Mouse (Mus musculus): ENCODE results near the gene Clasp1. TPM values are rescaled to one million over a fixed set of nuclear protein-coding genes. Genes with fewer than 3 reads are reported as not detected.

Gene Clasp1
- polyA plus RNA-seq, 1 experiment from 2014 or later: 90.6 TPM

- Histone ChIP-seq H3K4me2 (no peak overlapping the region), H3K27me3 (ENCODE audit: control insufficient read depth, insufficient read depth, low read length) (no peaks in the 10 kb centered on the region), H3K9ac (ENCODE audit: low read length) (no peak overlapping the region), H3K9me3 (ENCODE audit: control insufficient read depth, low read length) (no peaks in the 10 kb centered on the region), H3K4me3 (ENCODE audit: low read depth, low read length) (no peak overlapping the region), H3K4me1 (ENCODE audit: control insufficient read depth, insufficient read depth, low read length) (no peaks in the 10 kb centered on the region), H3K36me3 (ENCODE audit: control insufficient read depth, insufficient read depth, low read length) (no peaks in the 10 kb centered on the region), H3K27ac (ENCODE audit: low read depth, low read length) (no peak overlapping the region)
- no peak for DNase-seq (ENCODE audit: low spot score, missing footprints)
- no peak for ATAC-seq (ENCODE audit: low FRiP score)
Measured at GRCm38 (mm10) chr1:118438332-118438731, 49.5 kb downstream of the Clasp1 start.

- Histone ChIP-seq H3K9me3 (ENCODE audit: control insufficient read depth, low read length) (no peaks in the 10 kb centered on the region), H3K4me2 (no peak overlapping the region), H3K4me1 (ENCODE audit: control insufficient read depth, insufficient read depth, low read length) (no peaks in the 10 kb centered on the region), H3K9ac (ENCODE audit: low read length) (no peak overlapping the region), H3K27me3 (ENCODE audit: control insufficient read depth, insufficient read depth, low read length) (no peaks in the 10 kb centered on the region), H3K4me3 (ENCODE audit: low read depth, low read length) (no peak overlapping the region), H3K27ac (ENCODE audit: low read depth, low read length) (no peak overlapping the region), H3K36me3 (ENCODE audit: control insufficient read depth, insufficient read depth, low read length) (no peaks in the 10 kb centered on the region)
- ATAC-seq (ENCODE audit: low FRiP score): no peak
- no peak for DNase-seq (ENCODE audit: low spot score, missing footprints)
- WGBS: 84% methylated on average over 1 of the region's 1 CpGs
Measured at GRCm38 (mm10) chr1:118440547-118440946, 51.7 kb downstream of the Clasp1 start.

GRCm38 (mm10) chr1:118444420-118444819 is 55.6 kb downstream of the Clasp1 start:
- DNase-seq (ENCODE audit: low spot score, missing footprints) (no peak), ATAC-seq (ENCODE audit: low FRiP score) (no peak)
- no peak overlapping the region for H3K4me3 ChIP-seq (ENCODE audit: low read depth, low read length)
- no peak overlapping the region for H3K9ac ChIP-seq (ENCODE audit: low read length)
- no peaks in the 10 kb centered on the region for H3K27me3 ChIP-seq (ENCODE audit: control insufficient read depth, insufficient read depth, low read length)
- H3K9me3 ChIP-seq (ENCODE audit: control insufficient read depth, low read length): no peaks in the 10 kb centered on the region
- H3K4me2 ChIP-seq: no peak overlapping the region
- H3K27ac ChIP-seq (ENCODE audit: low read depth, low read length): no peak overlapping the region
- H3K4me1 ChIP-seq (ENCODE audit: control insufficient read depth, insufficient read depth, low read length): no peaks in the 10 kb centered on the region
- WGBS: 91% methylated on average over 7 of the region's 7 CpGs
- no peaks in the 10 kb centered on the region for H3K36me3 ChIP-seq (ENCODE audit: control insufficient read depth, insufficient read depth, low read length)

- 73% methylated on average over 3 of the region's 3 CpGs for WGBS
- no peak overlapping the region for H3K4me2 ChIP-seq
- no peak overlapping the region for H3K27ac ChIP-seq (ENCODE audit: low read depth, low read length)
- no peaks in the 10 kb centered on the region for H3K4me1 ChIP-seq (ENCODE audit: control insufficient read depth, insufficient read depth, low read length)
- H3K4me3 ChIP-seq (ENCODE audit: low read depth, low read length): no peak overlapping the region
- DNase-seq (ENCODE audit: low spot score, missing footprints) (no peak), ATAC-seq (ENCODE audit: low FRiP score) (no peak)
- no peaks in the 10 kb centered on the region for H3K9me3 ChIP-seq (ENCODE audit: control insufficient read depth, low read length)
- no peak overlapping the region for H3K9ac ChIP-seq (ENCODE audit: low read length)
- H3K27me3 ChIP-seq (ENCODE audit: control insufficient read depth, insufficient read depth, low read length): no peaks in the 10 kb centered on the region
- no peaks in the 10 kb centered on the region for H3K36me3 ChIP-seq (ENCODE audit: control insufficient read depth, insufficient read depth, low read length)
Measured at GRCm38 (mm10) chr1:118444988-118445387, 56.1 kb downstream of the Clasp1 start.

GRCm38 (mm10) chr1:118445441-118445840 is 56.6 kb downstream of the Clasp1 start:
- Histone ChIP-seq H3K4me2 (no peak overlapping the region), H3K36me3 (ENCODE audit: control insufficient read depth, insufficient read depth, low read length) (no peaks in the 10 kb centered on the region), H3K27me3 (ENCODE audit: control insufficient read depth, insufficient read depth, low read length) (no peaks in the 10 kb centered on the region), H3K27ac (ENCODE audit: low read depth, low read length) (no peak overlapping the region), H3K9ac (ENCODE audit: low read length) (no peak overlapping the region), H3K4me3 (ENCODE audit: low read depth, low read length) (no peak overlapping the region), H3K9me3 (ENCODE audit: control insufficient read depth, low read length) (no peaks in the 10 kb centered on the region), H3K4me1 (ENCODE audit: control insufficient read depth, insufficient read depth, low read length) (no peaks in the 10 kb centered on the region)
- 85% methylated on average over 6 of the region's 6 CpGs for whole genome bisulfite sequencing
- DNase-seq (ENCODE audit: low spot score, missing footprints) (no peak), ATAC-seq (ENCODE audit: low FRiP score) (no peak)

- H3K27ac ChIP-seq (ENCODE audit: low read depth, low read length): no peak overlapping the region
- H3K9ac ChIP-seq (ENCODE audit: low read length): no peak overlapping the region
- no peak for DNase-seq (ENCODE audit: low spot score, missing footprints)
- no peaks in the 10 kb centered on the region for H3K9me3 ChIP-seq (ENCODE audit: control insufficient read depth, low read length)
- H3K27me3 ChIP-seq (ENCODE audit: control insufficient read depth, insufficient read depth, low read length): no peaks in the 10 kb centered on the region
- WGBS: 91% methylated on average over 3 of the region's 3 CpGs
- H3K36me3 ChIP-seq (ENCODE audit: control insufficient read depth, insufficient read depth, low read length): no peaks in the 10 kb centered on the region
- H3K4me3 ChIP-seq (ENCODE audit: low read depth, low read length): no peak overlapping the region
- no peak overlapping the region for H3K4me2 ChIP-seq
- no peaks in the 10 kb centered on the region for H3K4me1 ChIP-seq (ENCODE audit: control insufficient read depth, insufficient read depth, low read length)
- ATAC-seq (ENCODE audit: low FRiP score): no peak
Measured at GRCm38 (mm10) chr1:118446006-118446405, 57.1 kb downstream of the Clasp1 start.

GRCm38 (mm10) chr1:118447131-118447530 is 58.3 kb downstream of the Clasp1 start:
- Histone ChIP-seq H3K36me3 (ENCODE audit: control insufficient read depth, insufficient read depth, low read length) (no peaks in the 10 kb centered on the region), H3K4me3 (ENCODE audit: low read depth, low read length) (no peak overlapping the region), H3K9ac (ENCODE audit: low read length) (no peak overlapping the region), H3K9me3 (ENCODE audit: control insufficient read depth, low read length) (no peaks in the 10 kb centered on the region), H3K4me2 (no peak overlapping the region), H3K4me1 (ENCODE audit: control insufficient read depth, insufficient read depth, low read length) (no peaks in the 10 kb centered on the region), H3K27me3 (ENCODE audit: control insufficient read depth, insufficient read depth, low read length) (no peaks in the 10 kb centered on the region), H3K27ac (ENCODE audit: low read depth, low read length) (no peak overlapping the region)
- 90% methylated on average over 2 of the region's 2 CpGs for WGBS
- DNase-seq (ENCODE audit: low spot score, missing footprints) (no peak), ATAC-seq (ENCODE audit: low FRiP score) (no peak)

GRCm38 (mm10) chr1:118448214-118448613 is 59.4 kb downstream of the Clasp1 start:
- Histone ChIP-seq H3K27ac (ENCODE audit: low read depth, low read length) (no peak overlapping the region), H3K36me3 (ENCODE audit: control insufficient read depth, insufficient read depth, low read length) (no peaks in the 10 kb centered on the region), H3K4me2 (no peak overlapping the region), H3K27me3 (ENCODE audit: control insufficient read depth, insufficient read depth, low read length) (no peaks in the 10 kb centered on the region), H3K9me3 (ENCODE audit: control insufficient read depth, low read length) (no peaks in the 10 kb centered on the region), H3K9ac (ENCODE audit: low read length) (no peak overlapping the region), H3K4me3 (ENCODE audit: low read depth, low read length) (no peak overlapping the region), H3K4me1 (ENCODE audit: control insufficient read depth, insufficient read depth, low read length) (no peaks in the 10 kb centered on the region)
- 100% methylated on average over 1 of the region's 1 CpGs for WGBS
- no peak for DNase-seq (ENCODE audit: low spot score, missing footprints)
- no peak for ATAC-seq (ENCODE audit: low FRiP score)

- Histone ChIP-seq H3K27ac (ENCODE audit: low read depth, low read length) (no peak overlapping the region), H3K27me3 (ENCODE audit: control insufficient read depth, insufficient read depth, low read length) (no peaks in the 10 kb centered on the region), H3K4me3 (ENCODE audit: low read depth, low read length) (no peak overlapping the region), H3K4me1 (ENCODE audit: control insufficient read depth, insufficient read depth, low read length) (no peaks in the 10 kb centered on the region), H3K4me2 (no peak overlapping the region), H3K9ac (ENCODE audit: low read length) (no peak overlapping the region), H3K36me3 (ENCODE audit: control insufficient read depth, insufficient read depth, low read length) (no peaks in the 10 kb centered on the region), H3K9me3 (ENCODE audit: control insufficient read depth, low read length) (no peaks in the 10 kb centered on the region)
- ATAC-seq (ENCODE audit: low FRiP score) (no peak), DNase-seq (ENCODE audit: low spot score, missing footprints) (no peak)
- 91% methylated on average over 3 of the region's 3 CpGs for WGBS
Measured at GRCm38 (mm10) chr1:118450891-118451450, 62.1 kb downstream of the Clasp1 start.

GRCm38 (mm10) chr1:118453577-118453976 is 64.7 kb downstream of the Clasp1 start:
- DNase-seq (ENCODE audit: low spot score, missing footprints) (no peak), ATAC-seq (ENCODE audit: low FRiP score) (no peak)
- Histone ChIP-seq H3K9ac (ENCODE audit: low read length) (no peak overlapping the region), H3K4me3 (ENCODE audit: low read depth, low read length) (no peak overlapping the region), H3K27ac (ENCODE audit: low read depth, low read length) (no peak overlapping the region), H3K9me3 (ENCODE audit: control insufficient read depth, low read length) (no peaks in the 10 kb centered on the region), H3K4me1 (ENCODE audit: control insufficient read depth, insufficient read depth, low read length) (peaks cover 20% of the 10 kb centered on the region), H3K27me3 (ENCODE audit: control insufficient read depth, insufficient read depth, low read length) (no peaks in the 10 kb centered on the region), H3K4me2 (no peak overlapping the region), H3K36me3 (ENCODE audit: control insufficient read depth, insufficient read depth, low read length) (no peaks in the 10 kb centered on the region)
- 97% methylated on average over 4 of the region's 4 CpGs for WGBS

Measured in midbrain, embryonic 11.5 days (tissue).